Mouse (Mus musculus) neural tube, embryonic 13.5 days (tissue): ENCODE data around the gene C130074G19Rik. TPM values are rescaled to one million over a fixed set of nuclear protein-coding genes. Genes with fewer than 3 reads are reported as not detected.
A peak's percentile ranks its signal among the peaks of the same experiment; 100 is the strongest.

Experiments
- ATAC-seq: fragments of 200-750 bp; cut with Nextera tagmentation; 2 replicates; pipeline ENCODE4 v1.8.0; 2017; ENCODE audit warnings: low read depth, mild to moderate bottlenecking, moderate TSS enrichment, moderate library complexity
- H3K27ac ChIP-seq: fragments of 300-500 bp; sonication (generic); replicated peaks from 2 replicates; pipeline ENCODE4 v1.5.1; 2015; ENCODE audit warnings: moderate library complexity, mild to moderate bottlenecking, inconsistent platforms
- H3K27me3 ChIP-seq: fragments of 300-500 bp; sonication (generic); 2 replicates; pipeline ENCODE4 v1.6.1; 2015; ENCODE audit warnings: mild to moderate bottlenecking, inconsistent platforms
- H3K36me3 ChIP-seq: fragments of 300-500 bp; sonication (generic); 2 replicates; pipeline ENCODE4 v1.6.1; 2015; ENCODE audit warnings: mild to moderate bottlenecking, inconsistent platforms
- H3K4me1 ChIP-seq: fragments of 300-500 bp; sonication (generic); replicated peaks from 2 replicates; pipeline ENCODE4 v1.6.1; 2015; ENCODE audit warnings: inconsistent platforms
- H3K4me2 ChIP-seq: fragments of 300-500 bp; sonication (generic); 2 replicates; pipeline ENCODE4 v1.6.1; 2015; ENCODE audit warnings: inconsistent platforms, mild to moderate bottlenecking, moderate library complexity
- H3K4me3 ChIP-seq: fragments of 300-500 bp; sonication (generic); 2 replicates; pipeline ENCODE4 v1.5.1; 2015; ENCODE audit warnings: mild to moderate bottlenecking, inconsistent platforms
- H3K9ac ChIP-seq: fragments of 300-500 bp; sonication (generic); 2 replicates; pipeline ENCODE4 v1.6.1; 2015; ENCODE audit warnings: moderate library complexity, mild to moderate bottlenecking, inconsistent platforms
- H3K9me3 ChIP-seq: fragments of 300-500 bp; sonication (generic); 2 replicates; pipeline ENCODE4 v1.6.1; 2016; ENCODE audit warnings: inconsistent platforms
- WGBS: fragments of 180-500 bp; shearing (Covaris S2); methylation state at CpG from one replicate; pipeline ENCODE4 v1.1.7; 2015; 5-methylcytosine and 5-hydroxymethylcytosine counted together
- microRNA counts: library from miRNA; unstranded; fragments of <30 nt; microRNA quantifications from one replicate; lab custom pipeline; 2016
- microRNA-seq: library from miRNA; unstranded; fragments of <30 nt; microRNA quantifications from one replicate; pipeline ENCODE4, GENCODE M21; 2016
- polyA plus RNA-seq: library from polyadenylated mRNA; unstranded; fragments of >200 nt; fragmentation: Nextera tagmentation; extraction: Ambion mirVana; gene quantifications from 2 replicates; pipeline ENCODE4 v1.2.1, GENCODE M21; 2015

Gene C130074G19Rik
- polyA plus RNA-seq, 1 experiment from 2014 or later: 1.2 TPM

DNA sequence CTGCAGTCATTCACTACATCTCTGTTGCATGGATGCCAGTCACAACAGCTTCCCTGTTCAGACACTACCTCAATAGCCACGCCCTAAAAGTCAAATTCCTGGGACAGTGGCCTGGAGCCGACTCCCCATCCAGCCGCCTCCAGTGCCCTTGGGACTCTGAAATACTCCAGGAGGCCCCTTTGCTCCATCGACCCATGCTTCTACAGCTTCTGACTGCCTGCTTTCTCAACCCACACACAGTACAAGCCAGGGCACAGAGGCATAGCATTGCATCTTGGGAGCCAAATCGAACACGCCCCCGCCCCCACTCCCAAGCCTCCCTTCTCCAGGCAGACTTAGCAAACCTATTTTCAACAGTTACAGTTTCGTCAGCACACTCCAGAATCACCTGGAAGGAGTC, 53.1 kb downstream of the C130074G19Rik start:
- WGBS: 87% methylated on average over 8 of the region's 8 CpGs
- Histone ChIP-seq H3K9ac (no peak overlapping the region), H3K4me3 (no peak overlapping the region), H3K9me3 (no peaks in the 10 kb centered on the region), H3K27me3 (no peaks in the 10 kb centered on the region), H3K27ac (no peak overlapping the region), H3K4me1 (peaks cover 14% of the 10 kb centered on the region), H3K4me2 (no peak overlapping the region), H3K36me3 (peaks cover 36% of the 10 kb centered on the region)
- ATAC-seq: no peak

DNA sequence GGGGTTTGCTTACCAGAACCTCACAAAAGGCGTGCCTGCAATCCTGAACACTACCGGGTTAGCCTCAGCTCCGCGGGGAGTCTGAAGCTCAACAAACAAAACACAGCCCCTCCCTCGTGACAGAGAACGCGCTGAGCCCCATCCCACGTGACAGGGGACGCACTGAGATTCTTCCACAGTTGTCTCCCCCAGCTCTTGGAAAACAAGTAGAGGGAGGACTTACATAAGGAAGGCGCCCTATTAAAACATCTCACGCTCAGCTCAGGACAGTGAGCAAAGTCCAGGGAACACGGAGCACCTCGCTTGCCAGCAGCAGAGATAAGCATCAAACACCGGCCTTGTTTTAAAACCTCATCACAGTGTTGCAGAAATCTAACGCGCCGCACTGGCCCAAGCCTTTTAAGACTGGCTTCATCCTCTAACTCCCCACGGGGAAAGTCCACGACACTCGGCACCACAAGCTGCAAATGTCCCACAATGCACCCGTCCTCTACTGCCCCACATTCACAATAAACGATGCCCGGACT, 55.8 kb downstream of the C130074G19Rik start:
- no peak for ATAC-seq
- peak overlapping the region; percentile 51 for H3K4me2 ChIP-seq
- peak overlapping the region; percentile 52 for H3K27ac ChIP-seq
- 32% methylated on average over 23 of the region's 23 CpGs for WGBS
- peak overlapping the region; percentile 24 for H3K4me3 ChIP-seq
- no peaks in the 10 kb centered on the region for H3K27me3 ChIP-seq
- no peaks in the 10 kb centered on the region for H3K9me3 ChIP-seq
- peaks cover 22% of the 10 kb centered on the region for H3K36me3 ChIP-seq
- peak overlapping the region; percentile 55 for H3K9ac ChIP-seq
- H3K4me1 ChIP-seq: peaks cover 38% of the 10 kb centered on the region

GRCm38 (mm10) chr1:184825093-184825492, 57.9 kb downstream of the C130074G19Rik start:
- WGBS: 23% methylated on average over 11 of the region's 11 CpGs
- Histone ChIP-seq H3K9me3 (no peaks in the 10 kb centered on the region), H3K4me2 (peak overlapping the region; percentile 43), H3K27me3 (no peaks in the 10 kb centered on the region), H3K36me3 (peaks cover 9% of the 10 kb centered on the region), H3K9ac (no peak overlapping the region; the same call in 1 of the 2 replicates), H3K4me3 (no peak overlapping the region), H3K27ac (no peak overlapping the region), H3K4me1 (peaks cover 39% of the 10 kb centered on the region)
- ATAC-seq: peak; percentile 28; the same call in 1 of the 2 replicates

DNA sequence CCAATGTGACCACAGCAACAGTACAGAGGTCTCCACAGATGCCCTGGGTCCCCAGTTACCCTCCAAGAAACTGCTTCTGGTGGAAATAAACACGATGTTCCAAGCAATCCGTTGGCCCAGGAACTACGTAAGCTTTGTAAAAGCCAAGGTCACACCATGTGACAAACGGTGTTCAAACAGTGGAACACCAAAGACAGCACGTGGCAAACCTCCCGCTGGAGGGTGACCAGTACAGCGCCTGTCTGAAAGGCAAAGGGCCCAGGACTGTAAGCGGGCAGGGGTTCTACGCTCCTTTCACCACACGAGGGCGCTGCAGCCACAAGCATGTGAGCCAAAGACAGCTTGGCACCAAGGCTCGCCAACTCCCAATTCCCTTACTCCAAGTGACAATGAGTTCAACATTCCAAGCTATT, 58.6 kb downstream of the C130074G19Rik start:
- Histone ChIP-seq H3K9me3 (no peaks in the 10 kb centered on the region), H3K27ac (0 out of 2 replicates have a peak overlapping the region, but pooled peaks have one; percentile 9), H3K27me3 (no peaks in the 10 kb centered on the region), H3K4me2 (peak overlapping the region; percentile 43), H3K36me3 (peaks cover 12% of the 10 kb centered on the region; the same call in 1 of the 2 replicates), H3K9ac (peak overlapping the region; percentile 8; the same call in 1 of the 2 replicates), H3K4me3 (no peak overlapping the region), H3K4me1 (peaks cover 39% of the 10 kb centered on the region)
- ATAC-seq: peak; percentile 75
- WGBS: 5% methylated on average over 12 of the region's 12 CpGs

- Histone ChIP-seq H3K9ac (no peak overlapping the region), H3K4me3 (peak overlapping the region; percentile 7; the same call in 1 of the 2 replicates), H3K36me3 (peaks cover 29% of the 10 kb centered on the region), H3K4me2 (peak overlapping the region; percentile 44), H3K9me3 (no peaks in the 10 kb centered on the region), H3K27ac (0 out of 2 replicates have a peak overlapping the region, but pooled peaks have one; percentile 28), H3K27me3 (no peaks in the 10 kb centered on the region), H3K4me1 (peaks cover 39% of the 10 kb centered on the region)
- WGBS: 15% methylated on average over 11 of the region's 11 CpGs
- peak; percentile 51; the same call in 1 of the 2 replicates for ATAC-seq
Observed at GRCm38 (mm10) chr1:184822678-184823077, 60.3 kb downstream of the C130074G19Rik start.

MicroRNAs encoded within 50 kb of the gene (microRNA counts, 519-probe panel; counts per million panel counts)
- 4,050 counts per million, percentile 66 among the panel's probes with 10 or more counts for microRNA mmu-miR-1981 (lab: Ali Mortazavi, UCI)

Small RNA genes within 50 kb of the gene (microRNA-seq; reads per million reads assigned to microRNA genes)
- 43.3 reads per million, percentile 45 among the genes with 10 or more reads in this experiment for gene Mir1981

Other genes with a start within 250 kb of the C130074G19Rik start
- 4.1 and 5.1 TPM in 2 replicates for gene Hlx, start 150.6 kb downstream of the C130074G19Rik start, polyA plus RNA-seq
- not detected in 2 replicates for gene Marc1, start 71.9 kb downstream of the C130074G19Rik start, polyA plus RNA-seq
- gene Marc2, start 36.8 kb downstream of the C130074G19Rik start, polyA plus RNA-seq: 116 and 124 TPM in 2 replicates
- 13.2 and 13.5 TPM in 2 replicates for gene Mark1, start 116.4 kb upstream of the C130074G19Rik start, polyA plus RNA-seq